Mouse (Mus musculus): Measurements from ENCODE around the gene Pdhx. TPM values are rescaled to one million over a fixed set of nuclear protein-coding genes. Genes with fewer than 3 reads are reported as not detected.

The Pdhx gene
- total RNA-seq (2021): 10 to 100 TPM; 51.5 to 54.6 TPM
- long read RNA-seq, transcript Pdhx-201 (11 exons, 2,506 nt): major isoform, 91 of 95 reads
- long read RNA-seq, partial matches to known transcripts: 2 of 95 reads
- long read RNA-seq, other reads (novel, unspliced or antisense): 2 of 95 reads

GRCm38 (mm10) chr2:103073219-103073982 is at the start of gene Pdhx, which contains the start of gene Apip:
TSS of gene Pdhx (minus strand) at chr2:103073513.
TSS of gene Apip (plus strand) at chr2:103073675.
- peak; percentile 100 for DNase-seq (ENCODE audit: low spot score in 2 of 2)

GRCm38 (mm10) chr2:103119197-103119854 is 46.0 kb upstream of the Pdhx start:
- no peak for DNase-seq (ENCODE audit: low spot score in 2 of 2)

GRCm38 (mm10) chr2:103118324-103119196 is 45.2 kb upstream of the Pdhx start:
- DNase-seq (ENCODE audit: low spot score in 2 of 2): no peak

- no peak for DNase-seq (ENCODE audit: low spot score in 2 of 2)
Measured at GRCm38 (mm10) chr2:103117212-103117611, 43.9 kb upstream of the Pdhx start.

GRCm38 (mm10) chr2:103111669-103112068 is 38.4 kb upstream of the Pdhx start:
- no peak for DNase-seq (ENCODE audit: low spot score in 2 of 2)

GRCm38 (mm10) chr2:103106172-103106571 is 32.9 kb upstream of the Pdhx start:
- no peak for DNase-seq (ENCODE audit: low spot score in 2 of 2)

GRCm38 (mm10) chr2:103102595-103102994 is 29.3 kb upstream of the Pdhx start:
- no peak for DNase-seq (ENCODE audit: low spot score in 2 of 2)

GRCm38 (mm10) chr2:103089521-103089920 is 16.2 kb upstream of the Pdhx start:
- DNase-seq (ENCODE audit: low spot score in 2 of 2): no peak

- DNase-seq (ENCODE audit: low spot score in 2 of 2): no peak
Measured at GRCm38 (mm10) chr2:103088099-103088498, 14.8 kb upstream of the Pdhx start.

- peak in 1 of 2 experiments; percentile 71 for DNase-seq (ENCODE audit: low spot score in 2 of 2)
Measured at GRCm38 (mm10) chr2:103086432-103086831, 13.1 kb upstream of the Pdhx start.

- no peak for DNase-seq (ENCODE audit: low spot score in 2 of 2)
Measured at GRCm38 (mm10) chr2:103085633-103086032, 12.3 kb upstream of the Pdhx start.

GRCm38 (mm10) chr2:103084451-103084850 is 11.1 kb upstream of the Pdhx start:
- DNase-seq (ENCODE audit: low spot score in 2 of 2): peak in 1 of 2 experiments; percentile 65

- no peak for DNase-seq (ENCODE audit: low spot score in 2 of 2)
Measured at GRCm38 (mm10) chr2:103082853-103083252, 9.5 kb upstream of the Pdhx start.

GRCm38 (mm10) chr2:103081706-103082105 is 8.4 kb upstream of the Pdhx start:
- no peak for DNase-seq (ENCODE audit: low spot score in 2 of 2)

- DNase-seq (ENCODE audit: low spot score in 2 of 2): no peak
Measured at GRCm38 (mm10) chr2:103081117-103081516, 7.8 kb upstream of the Pdhx start.

GRCm38 (mm10) chr2:103070586-103070985 is 2.7 kb downstream of the Pdhx start:
- no peak for DNase-seq (ENCODE audit: low spot score in 2 of 2)

GRCm38 (mm10) chr2:103069752-103070405 is 3.4 kb downstream of the Pdhx start:
- DNase-seq (ENCODE audit: low spot score in 2 of 2): no peak

GRCm38 (mm10) chr2:103068602-103069001 is 4.7 kb downstream of the Pdhx start:
- no peak for DNase-seq (ENCODE audit: low spot score in 2 of 2)

- no peak for DNase-seq (ENCODE audit: low spot score in 2 of 2)
Measured at GRCm38 (mm10) chr2:103067552-103068207, 5.6 kb downstream of the Pdhx start.

Data from layer of hippocampus, adult 18-20 months (tissue).